Mouse (Mus musculus): ENCODE measurements around the gene Mrc1.

DNA sequence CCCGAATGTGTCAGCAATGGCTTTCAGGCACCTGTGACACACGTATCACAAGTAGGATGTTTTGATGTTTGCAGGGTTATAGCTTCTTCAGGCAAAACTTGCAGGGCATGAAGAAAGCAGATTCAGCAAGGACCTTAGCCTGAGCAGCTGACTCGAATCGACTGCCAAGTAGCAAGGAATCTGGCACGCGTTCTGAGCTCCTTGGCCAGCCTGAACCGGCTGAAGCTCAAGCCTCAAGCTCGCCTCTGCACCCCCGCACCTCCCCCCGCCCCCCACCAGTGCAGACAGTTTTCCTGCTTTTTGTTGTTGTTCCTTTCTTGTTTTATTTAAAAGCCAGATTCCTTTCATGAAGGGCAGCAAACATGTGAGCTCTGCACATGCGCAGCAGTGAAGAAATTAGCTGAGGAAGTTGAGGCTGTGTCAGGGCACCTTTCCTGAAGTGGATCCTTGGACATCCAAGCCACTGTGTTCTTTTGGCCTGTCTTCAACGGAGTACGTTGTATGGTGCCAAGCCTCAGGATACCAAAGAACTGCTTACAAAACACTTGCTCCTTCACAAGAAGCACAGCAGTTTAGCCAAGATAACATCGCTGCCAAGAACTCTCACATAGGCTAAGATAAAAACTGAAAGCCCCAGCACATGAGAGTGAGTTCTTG, 112.6 kb downstream of the Mrc1 start:
- TF ChIP-seq CTCF (IDR thresholded peaks at IDR 0.05; ENCODE audit: control insufficient read depth, insufficient read depth, insufficient read length) (no peak), CEBPB (IDR thresholded peaks at IDR 0.05; ENCODE audit: low read depth) (no peak), MAX (IDR thresholded peaks at IDR 0.05) (no peak), USF1 (IDR thresholded peaks at IDR 0.05; ENCODE audit: low read depth) (no peak), MYOG (IDR thresholded peaks at IDR 0.05; ENCODE audit: control insufficient read depth, extremely low read depth, insufficient read length) (no peak), MYOD1 (IDR thresholded peaks at IDR 0.05; ENCODE audit: control insufficient read depth, insufficient read length, low read depth) (no peak), FOSL1 (IDR thresholded peaks at IDR 0.05; ENCODE audit: insufficient read depth, low read length, poor library complexity, severe bottlenecking) (no peak)
